Mouse (Mus musculus): Measurements from ENCODE around the gene Itga3. TPM values are rescaled to one million over a fixed set of nuclear protein-coding genes. Genes with fewer than 3 reads are reported as not detected.

Itga3 gene
- polyA plus RNA-seq, 1 experiment from 2014 or later: 355 TPM

DNA sequence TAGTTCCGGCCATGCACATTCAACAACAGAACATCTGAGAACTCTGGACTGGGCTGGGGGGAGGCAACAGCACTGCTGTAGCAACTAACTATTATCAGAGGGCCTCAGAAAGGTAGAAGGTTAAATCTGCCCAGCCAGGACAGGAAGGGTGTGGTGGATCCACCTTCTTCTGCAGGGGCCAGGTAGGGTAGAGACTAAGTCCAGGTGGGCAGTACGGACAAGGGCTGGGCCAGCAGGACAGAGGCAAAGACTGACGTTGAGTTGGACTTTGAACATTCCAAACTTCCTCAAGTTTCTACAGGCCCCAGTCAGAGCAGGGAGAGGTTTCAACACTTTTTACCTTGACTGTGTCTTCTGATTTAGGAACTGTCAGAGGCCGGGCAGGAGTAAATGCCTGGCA is 1.9 kb downstream of the Itga3 start:
- no peak for ATAC-seq
- ChIA-PET POLR2A (interaction anchor here (1.3 to 3.8 kb wide), 3 partner anchors 19 to 30 kb away, joined by 3 to 29 read pairs (median 24); no protein-coding TSS in a partner anchor), CTCF (interaction anchor here (1.0 to 6.2 kb wide), 11 partner anchors 9 to 42 kb away, joined by 3 to 56 read pairs (median 4); no protein-coding TSS in a partner anchor)
- no peak for TF ChIP-seq CTCF (IDR thresholded peaks at IDR 0.05)
- DNase-seq (ENCODE audit: low read depth, low spot score): no peak
- in situ Hi-C loops (cut with MboI; ENCODE audit: low pct_unique_long_range_greater_than_20kb): loop anchor here (25.0 kb wide), 1 partner anchor 1188 kb away; the partner anchor contains the start of gene Hoxb9
- no peaks in the 10 kb centered on the region for H3K27me3 ChIP-seq

DNA sequence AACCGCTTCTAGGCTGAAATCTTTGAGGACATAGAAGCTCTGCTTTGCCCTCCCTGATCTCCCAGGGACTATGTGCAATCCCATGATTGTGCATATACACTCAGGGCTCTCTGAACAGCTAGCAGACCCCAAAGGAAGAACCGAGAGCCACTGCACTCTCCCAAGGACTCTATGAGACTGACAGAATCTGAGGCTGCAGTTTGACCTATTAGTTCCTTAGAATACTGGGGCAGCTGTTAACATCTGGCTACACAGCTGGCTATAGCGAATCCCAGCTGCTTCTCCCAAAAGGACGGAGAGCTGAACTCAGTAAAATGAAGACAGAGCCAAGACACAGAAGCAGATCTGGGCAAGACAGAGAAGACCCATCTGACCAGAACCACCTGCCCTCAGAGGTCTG is 2.8 kb downstream of the Itga3 start:
- TF ChIP-seq CTCF (IDR thresholded peaks at IDR 0.05): no peak
- ChIA-PET CTCF (interaction anchor here (0.8 to 6.2 kb wide), 8 partner anchors 13 to 178 kb away, joined by 3 to 56 read pairs (median 7); no protein-coding TSS in a partner anchor), POLR2A (interaction anchor here (0.9 to 1.7 kb wide), 5 partner anchors 14 to 35 kb away, joined by 3 to 7 read pairs (median 3); no protein-coding TSS in a partner anchor)
- no peaks in the 10 kb centered on the region for H3K27me3 ChIP-seq
- in situ Hi-C loops (cut with MboI; ENCODE audit: low pct_unique_long_range_greater_than_20kb): no loop called here
- DNase-seq (ENCODE audit: low read depth, low spot score) (no peak), ATAC-seq (no peak)

GRCm38 (mm10) chr11:95072804-95073203 is 3.8 kb downstream of the Itga3 start:
- in situ Hi-C loops (cut with MboI; ENCODE audit: low pct_unique_long_range_greater_than_20kb): no loop called here
- TF ChIP-seq CTCF (IDR thresholded peaks at IDR 0.05): no peak
- CTCF ChIA-PET: interaction anchor here (0.9 to 6.2 kb wide), 7 partner anchors 14 to 35 kb away, joined by 3 to 56 read pairs (median 6); no protein-coding TSS in a partner anchor

DNA sequence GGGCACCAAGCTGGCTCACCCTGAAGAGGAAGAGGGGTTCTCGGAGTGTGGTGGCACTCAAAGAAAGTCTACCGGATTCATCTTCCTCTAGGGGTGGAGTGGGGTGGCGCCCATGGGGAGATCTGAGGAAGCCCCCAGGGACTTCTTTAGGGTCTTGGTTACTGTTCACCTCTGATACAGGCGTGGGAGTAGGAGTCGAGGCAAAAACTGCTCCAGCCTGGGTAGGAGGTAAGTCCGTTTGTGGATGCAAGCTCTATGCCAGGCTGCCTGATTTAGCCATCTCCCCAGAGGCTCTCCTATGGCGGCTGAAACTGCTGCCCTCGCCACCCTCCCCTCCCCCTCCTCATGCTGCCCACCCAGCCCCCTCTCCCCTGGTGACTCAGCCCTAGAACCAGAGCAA is 4.5 kb downstream of the Itga3 start:
- no peaks in the 10 kb centered on the region for H3K27me3 ChIP-seq
- in situ Hi-C loops (cut with MboI; ENCODE audit: low pct_unique_long_range_greater_than_20kb): no loop called here
- ATAC-seq (no peak), DNase-seq (ENCODE audit: low read depth, low spot score) (no peak)
- CTCF ChIA-PET: interaction anchor here (0.9 to 3.5 kb wide), 7 partner anchors 15 to 35 kb away, joined by 3 to 16 read pairs (median 6); partner anchors contain the start of gene Pdk2
- POLR2A ChIA-PET: interaction anchor here (0.8 to 2.5 kb wide), 5 partner anchors 14 to 33 kb away, joined by 3 to 13 read pairs (median 5); no protein-coding TSS in a partner anchor
- TF ChIP-seq CTCF (IDR thresholded peaks at IDR 0.05): no peak

More at GRCm38 (mm10) chr11:95072804-95073203, 3.8 kb downstream of the Itga3 start:
- DNase-seq (ENCODE audit: low read depth, low spot score) (no peak), ATAC-seq (no peak)
- no peaks in the 10 kb centered on the region for H3K27me3 ChIP-seq
- POLR2A ChIA-PET: interaction anchor here (1.0 to 2.5 kb wide), 5 partner anchors 13 to 33 kb away, joined by 4 to 13 read pairs (median 5); no protein-coding TSS in a partner anchor

- CTCF ChIA-PET: interaction anchor here (0.9 to 3.3 kb wide), 6 partner anchors 16 to 33 kb away, joined by 3 to 16 read pairs (median 4); partner anchors contain the start of gene Pdk2
- ATAC-seq: peak; percentile 1
- TF ChIP-seq CTCF (IDR thresholded peaks at IDR 0.05): no peak
- DNase-seq (ENCODE audit: low read depth, low spot score): no peak
- in situ Hi-C loops (cut with MboI; ENCODE audit: low pct_unique_long_range_greater_than_20kb): no loop called here
- POLR2A ChIA-PET: interaction anchor here (0.8 to 2.5 kb wide), 3 partner anchors 14 to 34 kb away, joined by 3 to 13 read pairs (median 3); no protein-coding TSS in a partner anchor
- H3K27me3 ChIP-seq: no peaks in the 10 kb centered on the region
Observed at GRCm38 (mm10) chr11:95071266-95071665, 5.3 kb downstream of the Itga3 start.

DNA sequence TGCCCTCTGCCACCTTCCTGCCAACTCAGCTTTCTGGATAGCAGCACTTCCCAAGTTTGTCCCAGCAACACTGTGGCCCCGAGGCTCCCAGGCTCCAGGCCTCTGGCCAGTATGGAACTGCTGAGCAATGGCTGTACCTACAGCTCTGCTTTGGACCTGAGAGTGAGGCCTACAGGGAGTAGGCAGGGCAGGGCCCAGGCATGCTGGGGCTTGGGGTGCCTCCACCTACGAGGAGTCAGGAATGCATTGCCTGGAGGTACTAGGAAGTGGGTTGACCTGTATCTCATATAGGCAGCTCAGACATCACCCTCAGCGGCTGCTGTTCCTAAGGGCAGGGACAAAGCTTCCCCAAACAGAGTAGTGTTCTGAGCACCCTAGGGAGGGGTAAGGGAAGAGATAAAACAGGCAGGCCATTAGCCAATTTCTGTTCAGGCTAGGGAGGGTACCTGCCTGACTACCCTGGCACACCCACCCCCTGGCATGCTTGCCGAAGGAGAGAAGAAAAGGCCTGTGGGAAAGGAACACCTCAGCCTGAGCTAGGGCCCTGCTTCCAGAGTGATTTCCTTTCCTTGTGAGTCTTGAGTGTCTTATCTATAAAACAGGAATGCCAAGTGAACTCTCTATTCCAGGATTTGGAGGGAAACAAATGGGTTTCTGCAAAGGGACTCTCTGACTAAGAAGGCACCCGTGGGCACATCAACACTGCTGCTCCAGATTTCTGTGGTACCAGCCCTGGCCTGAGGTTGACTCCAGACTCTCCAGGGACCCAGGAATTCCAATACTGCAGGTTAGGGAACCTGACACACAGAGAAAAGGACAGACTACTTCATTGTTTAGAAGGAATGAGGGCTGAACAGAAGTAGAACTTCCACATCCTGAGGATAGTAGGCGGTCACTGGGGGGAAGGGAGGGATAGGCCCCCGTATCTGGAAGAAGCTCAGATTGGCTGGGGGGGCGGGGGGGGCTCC is 6.2 kb downstream of the Itga3 start:
- ChIA-PET CTCF (interaction anchor here (0.9 to 3.3 kb wide), 6 partner anchors 17 to 31 kb away, joined by 3 to 16 read pairs (median 4); partner anchors contain the start of gene Pdk2), POLR2A (interaction anchor here (0.6 to 2.5 kb wide), 6 partner anchors 15 to 35 kb away, joined by 3 to 13 read pairs (median 3); no protein-coding TSS in a partner anchor)
- TF ChIP-seq CTCF (IDR thresholded peaks at IDR 0.05): no peak
- DNase-seq (ENCODE audit: low read depth, low spot score) (no peak), ATAC-seq (no peak)
- in situ Hi-C loops (cut with MboI; ENCODE audit: low pct_unique_long_range_greater_than_20kb): no loop called here
- no peaks in the 10 kb centered on the region for H3K27me3 ChIP-seq

DNA sequence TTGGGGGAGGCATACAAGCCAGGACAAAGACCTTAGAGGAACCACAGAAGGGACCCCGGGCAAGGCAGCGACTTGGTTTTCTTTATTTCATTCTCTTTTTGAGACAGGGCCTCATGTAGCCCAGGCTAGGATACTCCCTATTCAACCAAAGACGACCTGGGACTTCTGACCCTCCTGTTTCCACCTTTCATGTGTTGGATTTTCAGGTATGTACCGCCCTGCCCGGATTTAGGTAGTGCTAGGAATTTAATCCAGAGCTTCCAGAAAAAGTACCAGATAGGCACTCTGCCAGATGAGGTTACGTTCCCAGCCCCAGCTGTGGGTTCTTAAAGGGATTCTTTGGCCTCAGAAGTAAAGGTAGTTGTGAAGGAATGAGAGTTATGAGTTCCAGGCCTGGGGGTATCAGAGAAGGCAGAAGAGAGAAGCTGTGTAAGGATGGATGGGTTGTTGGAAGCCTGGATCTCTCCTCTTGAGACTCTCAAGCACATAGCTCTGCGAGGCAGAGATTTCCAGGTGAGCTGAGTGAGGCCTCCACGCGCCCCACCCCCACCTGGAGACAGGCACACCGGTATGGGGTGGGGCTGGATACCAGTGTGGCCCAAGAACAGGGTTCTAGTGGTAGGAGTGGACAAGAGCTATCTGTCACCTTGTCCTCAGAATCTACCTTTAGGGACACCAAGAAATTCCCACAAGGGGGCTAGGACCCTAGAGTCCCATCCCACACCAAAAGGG is 7.2 kb downstream of the Itga3 start:
- ATAC-seq: no peak
- no peak for DNase-seq (ENCODE audit: low read depth, low spot score)
- no peak for TF ChIP-seq CTCF (IDR thresholded peaks at IDR 0.05)
- ChIA-PET CTCF (interaction anchor here (1.2 to 3.3 kb wide), 2 partner anchors 22 to 27 kb away, joined by 3 to 16 read pairs; partner anchors contain the start of gene Pdk2), POLR2A (interaction anchor here (0.7 to 0.9 kb wide), 2 partner anchors 27 to 30 kb away, joined by 3 to 4 read pairs; no protein-coding TSS in a partner anchor)
- in situ Hi-C loops (cut with MboI; ENCODE audit: low pct_unique_long_range_greater_than_20kb): loop anchor here (5.0 kb wide), 1 partner anchor 38 kb away; no protein-coding TSS in a partner anchor
- H3K27me3 ChIP-seq: no peaks in the 10 kb centered on the region

GRCm38 (mm10) chr11:95056768-95057501 is 19.7 kb downstream of the Itga3 start:
- CTCF ChIA-PET: interaction anchor here (1.2 kb wide), 1 partner anchor 18 kb away, joined by 3 read pairs; no protein-coding TSS in a partner anchor
- ATAC-seq (no peak), DNase-seq (ENCODE audit: low read depth, low spot score) (no peak)
- no peaks in the 10 kb centered on the region for H3K27me3 ChIP-seq
- in situ Hi-C loops (cut with MboI; ENCODE audit: low pct_unique_long_range_greater_than_20kb): no loop called here
- POLR2A ChIA-PET: interaction anchor here (0.9 kb wide), 1 partner anchor 48 kb away, joined by 3 read pairs; no protein-coding TSS in a partner anchor
- no peak for TF ChIP-seq CTCF (IDR thresholded peaks at IDR 0.05)

DNA sequence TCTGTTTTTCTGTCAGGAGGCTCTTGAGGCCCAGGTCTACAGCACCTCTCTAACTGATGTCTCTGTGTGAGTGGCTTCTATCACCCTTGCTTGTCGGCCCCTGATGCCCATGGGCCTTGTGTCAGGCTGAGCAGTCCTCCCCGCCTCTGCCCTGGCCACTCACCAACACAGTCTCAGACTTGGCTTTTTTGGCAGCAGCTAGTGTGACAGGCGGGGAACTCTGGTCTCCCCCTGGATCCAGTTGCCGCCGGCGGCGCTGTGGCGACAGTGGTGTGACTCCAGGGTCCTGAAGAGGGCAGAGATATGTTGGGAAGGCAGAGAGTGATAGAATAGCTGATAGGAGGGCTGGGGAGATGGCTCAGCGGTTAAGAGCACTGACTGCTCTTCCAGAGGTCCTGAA is 23.5 kb downstream of the Itga3 start:
- DNase-seq (ENCODE audit: low read depth, low spot score) (no peak), ATAC-seq (no peak)
- CTCF ChIA-PET: no interaction called here
- TF ChIP-seq CTCF (IDR thresholded peaks at IDR 0.05): no peak
- in situ Hi-C loops (cut with MboI; ENCODE audit: low pct_unique_long_range_greater_than_20kb): no loop called here
- H3K27me3 ChIP-seq: no peaks in the 10 kb centered on the region
- POLR2A ChIA-PET: no interaction called here
